Mouse (Mus musculus) stomach, embryonic 15.5 days (tissue): ENCODE measurements at regions not wholly inside any gene's neighbourhood (a gene's known extent, or its start where the extent isn't known, plus 50 kb on each side); places are given as distances from the start of the nearest gene placed in this dataset.
"Not testable (repeated sequence)": the region's sequence is repeated elsewhere in the genome, so short reads cannot be mapped to it uniquely, and the experiment has no call there.

Experiments
- ATAC-seq: fragments of 200-750 bp; cut with Nextera tagmentation; 2 replicates; pipeline ENCODE4 v1.8.0; 2017; ENCODE audit warnings: low read depth, moderate number of reproducible peaks, moderate TSS enrichment; ENCODE audit not compliant: insufficient read depth, low FRiP score
- H3K27ac ChIP-seq: fragments of 300-500 bp; sonication (generic); 2 replicates; pipeline ENCODE4 v1.5.1; 2015; ENCODE audit warnings: mild to moderate bottlenecking, inconsistent platforms
- H3K27me3 ChIP-seq: fragments of 300-500 bp; sonication (generic); replicated peaks from 2 replicates; pipeline ENCODE4 v1.6.1; 2015; ENCODE audit warnings: inconsistent platforms
- H3K36me3 ChIP-seq: fragments of 300-500 bp; sonication (generic); 2 replicates; pipeline ENCODE4 v1.6.1; 2015; ENCODE audit warnings: inconsistent platforms
- H3K4me1 ChIP-seq: fragments of 300-500 bp; sonication (generic); 2 replicates; pipeline ENCODE4 v1.6.1; 2015; ENCODE audit warnings: inconsistent platforms
- H3K4me2 ChIP-seq: fragments of 300-500 bp; sonication (generic); 2 replicates; pipeline ENCODE4 v1.6.1; 2015; ENCODE audit warnings: mild to moderate bottlenecking, inconsistent platforms
- H3K4me3 ChIP-seq: fragments of 300-500 bp; sonication (generic); replicated peaks from 2 replicates; pipeline ENCODE4 v1.5.1; 2015; ENCODE audit warnings: inconsistent platforms
- H3K9ac ChIP-seq: fragments of 300-500 bp; sonication (generic); 2 replicates; pipeline ENCODE4 v1.6.1; 2015; ENCODE audit warnings: inconsistent platforms
- H3K9me3 ChIP-seq: fragments of 300-500 bp; sonication (generic); 2 replicates; pipeline ENCODE4 v1.6.1; 2016; ENCODE audit warnings: inconsistent platforms
- WGBS: fragments of 180-500 bp; shearing (Covaris S2); methylation state at CpG from one replicate; pipeline ENCODE4 v1.1.7; 2015; 5-methylcytosine and 5-hydroxymethylcytosine counted together

DNA sequence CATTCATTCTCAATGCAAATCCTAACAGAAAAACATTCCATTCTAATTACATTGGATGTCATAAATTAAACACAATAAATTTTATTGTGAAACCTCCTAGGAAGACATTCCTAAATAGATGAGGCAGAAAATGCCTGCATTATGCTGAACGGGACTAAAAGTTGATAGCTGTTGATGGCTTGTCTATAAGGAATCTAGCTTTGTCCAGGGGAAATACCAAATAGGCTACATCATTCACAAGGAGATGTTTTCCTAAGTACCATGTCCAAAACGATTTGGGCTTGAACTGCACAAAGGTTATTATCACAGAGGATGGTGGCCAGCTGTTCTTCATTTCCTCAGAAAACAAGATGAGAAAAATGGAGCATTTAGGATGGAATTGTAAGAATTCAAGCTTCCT, 494.5 kb upstream of the Gm9747 start:
- Histone ChIP-seq H3K9me3 (no peaks in the 10 kb centered on the region), H3K27me3 (no peaks in the 10 kb centered on the region), H3K4me3 (no peak overlapping the region), H3K4me2 (no peak overlapping the region), H3K4me1 (no peaks in the 10 kb centered on the region; the same call in 1 of the 2 replicates), H3K9ac (no peak overlapping the region), H3K27ac (no peak overlapping the region), H3K36me3 (no peaks in the 10 kb centered on the region)
- 28% methylated on average over 2 of the region's 2 CpGs for WGBS
- ATAC-seq: no peak

DNA sequence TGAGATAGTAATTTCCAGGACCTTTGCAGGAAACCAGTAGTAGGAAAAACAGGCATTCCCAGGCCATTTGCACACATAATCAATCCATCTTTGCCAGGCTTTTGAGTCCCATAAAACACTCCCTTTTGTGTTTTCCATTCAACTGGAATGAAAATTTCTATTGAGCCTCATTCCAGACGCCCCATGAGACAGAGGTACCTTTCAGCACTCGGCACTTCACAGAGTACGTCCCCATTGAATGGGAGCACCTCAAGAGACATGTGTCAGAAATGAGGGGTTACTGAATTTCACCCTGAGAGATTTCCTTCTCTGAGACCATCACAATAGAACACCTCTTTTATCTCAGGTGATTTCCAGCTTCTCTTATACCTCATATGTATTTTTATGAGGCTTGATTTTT, 493.5 kb upstream of the Gm9747 start:
- WGBS: 83% methylated on average over 3 of the region's 3 CpGs
- no peak for ATAC-seq
- no peak overlapping the region for H3K4me2 ChIP-seq
- H3K9me3 ChIP-seq: no peaks in the 10 kb centered on the region
- H3K27me3 ChIP-seq: no peaks in the 10 kb centered on the region
- H3K27ac ChIP-seq: no peak overlapping the region
- no peak overlapping the region for H3K4me3 ChIP-seq
- H3K4me1 ChIP-seq: no peaks in the 10 kb centered on the region; the same call in 1 of the 2 replicates
- H3K36me3 ChIP-seq: no peaks in the 10 kb centered on the region
- H3K9ac ChIP-seq: no peak overlapping the region

DNA sequence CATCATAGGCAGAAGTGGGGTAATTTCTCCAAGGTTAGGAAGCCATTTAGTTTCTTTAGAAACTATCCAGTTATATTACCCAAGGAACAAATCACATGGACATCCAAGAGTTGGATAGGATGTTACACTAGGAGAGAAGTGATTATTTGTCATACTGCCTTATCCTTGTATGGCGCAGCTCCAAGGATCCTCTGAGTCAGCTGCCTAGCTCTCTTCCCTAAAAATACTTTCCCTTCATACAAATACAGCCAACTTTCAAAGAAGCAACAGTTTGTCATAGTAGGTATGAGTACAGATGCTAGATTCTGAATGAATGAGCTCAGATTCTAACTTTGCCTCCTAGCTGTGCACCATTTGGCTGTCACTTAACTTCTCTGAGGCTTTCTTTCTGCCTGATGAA, 492.9 kb upstream of the Gm9747 start:
- H3K4me1 ChIP-seq: no peaks in the 10 kb centered on the region; the same call in 1 of the 2 replicates
- ATAC-seq: no peak
- WGBS: 85% methylated on average over 1 of the region's 1 CpGs
- H3K27me3 ChIP-seq: no peaks in the 10 kb centered on the region
- no peak overlapping the region for H3K4me3 ChIP-seq
- H3K9ac ChIP-seq: no peak overlapping the region
- no peaks in the 10 kb centered on the region for H3K9me3 ChIP-seq
- no peak overlapping the region for H3K27ac ChIP-seq
- no peaks in the 10 kb centered on the region for H3K36me3 ChIP-seq
- H3K4me2 ChIP-seq: no peak overlapping the region

DNA sequence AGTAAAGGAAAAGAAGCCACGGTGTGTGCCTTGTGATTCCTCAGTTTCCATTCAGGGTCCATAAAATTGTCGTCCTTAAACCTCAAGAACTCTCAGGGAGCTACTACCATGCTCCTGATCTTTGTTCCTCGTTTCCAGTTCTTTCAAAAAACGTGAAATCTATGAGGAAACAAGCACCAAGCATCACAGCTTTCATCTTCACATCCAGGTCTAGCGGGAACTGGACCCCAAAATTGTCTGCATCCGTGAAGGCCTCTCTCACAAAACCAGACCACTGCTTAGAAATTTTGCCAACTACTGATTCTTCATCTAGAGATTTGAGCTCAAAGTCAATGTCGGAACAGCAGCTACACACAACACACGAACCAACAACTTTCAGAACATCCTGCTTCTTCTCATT, 491.0 kb upstream of the Gm9747 start:
- H3K4me3 ChIP-seq, ATAC-seq, H3K36me3 ChIP-seq, H3K9me3 ChIP-seq, H3K4me2 ChIP-seq, H3K27ac ChIP-seq, H3K27me3 ChIP-seq, H3K9ac ChIP-seq, H3K4me1 ChIP-seq: not testable (repeated sequence)
- 91% methylated on average over 8 of the region's 8 CpGs for WGBS

DNA sequence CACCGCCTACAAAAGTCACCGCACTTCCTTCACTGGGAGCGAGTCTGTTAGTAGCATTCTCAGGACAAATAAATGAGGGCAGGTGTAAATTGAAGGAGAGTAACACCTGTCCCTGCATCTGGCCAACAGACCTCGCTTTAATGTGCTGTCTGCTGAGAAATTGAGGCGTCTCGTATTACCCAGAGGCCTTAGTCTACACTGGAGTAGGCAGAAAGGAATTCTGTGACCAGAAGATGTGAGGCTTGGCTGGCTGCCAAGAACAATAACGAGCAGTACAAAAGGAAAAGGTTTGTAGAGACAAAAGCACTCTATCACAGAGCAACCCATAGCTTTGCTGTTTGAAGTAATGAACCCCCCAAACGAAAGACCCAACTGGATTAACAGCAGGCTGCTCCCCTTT, 488.4 kb upstream of the Gm9747 start:
- Histone ChIP-seq H3K4me1 (no peaks in the 10 kb centered on the region; the same call in 1 of the 2 replicates), H3K27ac (no peak overlapping the region), H3K27me3 (no peaks in the 10 kb centered on the region), H3K4me2 (no peak overlapping the region), H3K36me3 (no peaks in the 10 kb centered on the region), H3K4me3 (no peak overlapping the region), H3K9me3 (no peaks in the 10 kb centered on the region), H3K9ac (no peak overlapping the region)
- 27% methylated on average over 8 of the region's 8 CpGs for WGBS
- peak; percentile 79 for ATAC-seq

DNA sequence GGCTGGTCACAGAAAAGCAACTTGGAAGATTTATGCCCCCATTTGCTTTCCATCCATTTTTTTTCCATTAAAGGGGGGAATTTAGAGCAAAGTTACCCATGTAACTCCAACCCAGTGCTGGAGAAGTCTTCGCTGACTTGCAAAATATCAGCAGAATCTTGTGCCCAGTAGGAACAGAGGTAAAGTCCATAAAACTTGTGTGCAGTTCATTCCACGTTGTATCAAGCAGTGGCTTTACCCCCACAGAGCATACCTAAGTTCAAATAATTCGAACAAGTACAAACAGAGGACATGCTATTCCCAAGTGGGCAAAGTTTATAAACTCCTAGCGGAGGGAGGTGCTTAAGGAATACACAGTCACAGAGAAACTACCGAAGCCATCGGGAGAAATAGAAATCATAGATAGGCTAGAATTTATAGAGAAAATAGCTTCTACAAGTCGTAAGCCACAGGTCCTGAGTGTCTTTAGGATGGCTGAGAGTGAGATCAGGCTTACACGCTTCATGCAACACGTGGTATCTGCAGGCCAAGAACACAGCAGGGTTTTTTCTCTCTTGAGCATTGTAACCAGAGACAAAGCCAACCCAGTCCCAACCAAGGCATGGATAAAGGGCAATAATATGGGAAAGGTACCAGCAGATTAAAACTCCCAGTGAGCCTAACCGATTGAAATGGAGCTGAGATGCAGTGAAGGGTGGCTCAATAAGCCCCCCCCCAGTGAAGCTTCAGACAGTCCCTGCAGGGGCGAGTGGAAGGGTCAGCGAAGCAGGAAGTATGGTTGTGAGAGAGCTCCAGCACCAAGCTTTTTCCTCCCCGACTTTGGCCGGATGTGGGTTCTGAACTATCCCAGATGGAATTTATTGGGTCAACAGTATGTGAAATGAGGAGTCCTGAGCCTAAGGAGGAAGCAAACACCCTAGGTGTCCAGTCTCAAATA, 487.6 kb upstream of the Gm9747 start:
- H3K4me1 ChIP-seq: no peaks in the 10 kb centered on the region
- no peak overlapping the region for H3K4me2 ChIP-seq
- H3K27ac ChIP-seq: no peak overlapping the region
- H3K27me3 ChIP-seq: no peaks in the 10 kb centered on the region
- no peaks in the 10 kb centered on the region for H3K36me3 ChIP-seq
- H3K9me3 ChIP-seq: no peaks in the 10 kb centered on the region
- no peak overlapping the region for H3K4me3 ChIP-seq
- no peak overlapping the region for H3K9ac ChIP-seq
- ATAC-seq: no peak
- 79% methylated on average over 14 of the region's 14 CpGs for WGBS

DNA sequence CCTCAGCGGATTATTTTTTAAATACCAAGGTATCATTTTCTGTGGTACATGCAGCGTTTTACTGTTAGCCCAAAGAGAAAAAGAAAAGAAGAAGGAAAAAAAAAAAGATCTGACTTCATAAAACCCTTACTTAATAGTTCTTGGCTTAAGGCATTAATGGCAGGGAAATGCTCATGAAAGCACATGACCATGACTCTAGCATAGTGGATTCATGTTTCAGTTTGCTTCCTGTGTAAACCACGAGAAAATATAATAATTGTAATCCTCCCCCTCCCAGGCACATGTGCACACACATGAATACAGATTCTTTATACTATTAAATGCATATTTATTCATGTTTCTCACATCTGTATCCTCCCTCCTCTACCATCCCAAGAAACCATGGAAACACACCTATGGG, 486.9 kb upstream of the Gm9747 start:
- Histone ChIP-seq H3K4me3 (no peak overlapping the region), H3K27ac (no peak overlapping the region), H3K36me3 (no peaks in the 10 kb centered on the region), H3K4me1 (no peaks in the 10 kb centered on the region), H3K9ac (no peak overlapping the region), H3K9me3 (no peaks in the 10 kb centered on the region), H3K4me2 (no peak overlapping the region), H3K27me3 (no peaks in the 10 kb centered on the region)
- ATAC-seq: no peak
- WGBS: 81% methylated on average over 3 of the region's 3 CpGs

DNA sequence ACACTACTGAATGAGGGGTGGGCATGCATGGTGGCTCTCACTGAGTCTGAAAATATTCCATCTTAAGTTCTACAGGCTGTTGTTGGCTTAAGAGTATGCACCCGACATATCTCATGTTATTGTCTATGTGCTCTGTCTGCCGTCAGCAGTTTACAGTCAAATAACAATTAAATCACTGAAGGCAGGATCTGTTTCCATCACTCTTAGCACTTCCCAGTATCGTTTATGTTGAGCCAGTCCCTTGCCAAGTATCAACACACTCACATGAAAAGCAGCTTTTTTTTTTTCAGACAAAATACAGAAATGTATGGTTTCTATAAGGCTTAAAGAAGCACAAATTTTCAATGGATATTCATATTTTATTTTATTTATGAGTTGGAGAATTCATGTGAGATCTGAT, 485.9 kb upstream of the Gm9747 start:
- 51% methylated on average over 3 of the region's 3 CpGs for WGBS
- no peaks in the 10 kb centered on the region for H3K9me3 ChIP-seq
- ATAC-seq: no peak
- no peaks in the 10 kb centered on the region for H3K27me3 ChIP-seq
- no peak overlapping the region for H3K27ac ChIP-seq
- H3K4me3 ChIP-seq: no peak overlapping the region
- H3K4me1 ChIP-seq: no peaks in the 10 kb centered on the region
- H3K9ac ChIP-seq: no peak overlapping the region
- H3K4me2 ChIP-seq: no peak overlapping the region
- no peaks in the 10 kb centered on the region for H3K36me3 ChIP-seq

DNA sequence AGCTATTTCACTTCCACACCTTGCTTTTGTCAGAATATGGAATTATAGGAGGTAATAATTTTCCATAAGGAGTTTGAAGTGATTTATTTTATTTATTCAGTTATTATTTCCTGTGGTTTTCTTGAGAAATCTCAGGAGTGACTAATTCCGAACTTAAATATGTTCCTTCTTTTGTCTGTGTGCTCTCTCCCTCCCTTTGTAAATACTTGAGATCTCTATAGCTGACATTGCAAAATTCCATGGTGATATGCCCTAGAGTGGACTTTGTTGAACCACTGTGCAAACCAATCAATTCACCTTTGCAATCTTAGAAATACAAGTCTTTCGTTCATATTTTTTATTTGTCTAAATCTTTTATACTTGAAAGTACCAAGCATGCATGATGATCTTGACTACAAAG, 478.8 kb upstream of the Gm9747 start:
- peak; percentile 68; the same call in 1 of the 2 replicates for ATAC-seq
- no peak overlapping the region for H3K9ac ChIP-seq

DNA sequence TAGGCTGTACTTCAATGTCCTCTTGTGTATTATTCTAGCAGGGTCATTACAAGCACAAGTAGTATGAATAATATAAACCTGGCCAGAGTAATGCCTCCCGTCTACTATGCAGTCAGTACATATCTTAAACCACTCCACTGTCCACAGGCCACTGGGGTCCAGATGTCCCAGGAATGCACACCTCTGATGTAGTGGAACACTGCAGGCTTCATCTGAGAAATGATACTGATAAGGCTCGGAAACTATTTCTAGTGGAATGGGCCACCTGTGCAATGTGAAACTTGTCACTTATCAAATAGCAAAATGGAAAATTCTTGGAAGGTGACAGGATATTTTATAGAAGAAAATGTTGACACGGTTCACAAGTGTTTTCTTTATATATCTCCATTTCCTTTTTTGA, 477.6 kb upstream of the Gm9747 start:
- 55% methylated on average over 3 of the region's 3 CpGs for WGBS
- ATAC-seq: no peak
- Histone ChIP-seq H3K9me3 (no peaks in the 10 kb centered on the region), H3K36me3 (no peaks in the 10 kb centered on the region), H3K4me2 (no peak overlapping the region), H3K9ac (no peak overlapping the region), H3K27ac (no peak overlapping the region), H3K4me3 (no peak overlapping the region), H3K27me3 (no peaks in the 10 kb centered on the region), H3K4me1 (no peaks in the 10 kb centered on the region)

More for the DNA sequence above, 478.8 kb upstream of the Gm9747 start:
- 66% methylated on average over 2 of the region's 2 CpGs for WGBS
- no peaks in the 10 kb centered on the region for H3K36me3 ChIP-seq
- no peak overlapping the region for H3K4me2 ChIP-seq
- H3K4me3 ChIP-seq: no peak overlapping the region
- no peaks in the 10 kb centered on the region for H3K4me1 ChIP-seq
- no peaks in the 10 kb centered on the region for H3K9me3 ChIP-seq
- H3K27ac ChIP-seq: no peak overlapping the region
- no peaks in the 10 kb centered on the region for H3K27me3 ChIP-seq

DNA sequence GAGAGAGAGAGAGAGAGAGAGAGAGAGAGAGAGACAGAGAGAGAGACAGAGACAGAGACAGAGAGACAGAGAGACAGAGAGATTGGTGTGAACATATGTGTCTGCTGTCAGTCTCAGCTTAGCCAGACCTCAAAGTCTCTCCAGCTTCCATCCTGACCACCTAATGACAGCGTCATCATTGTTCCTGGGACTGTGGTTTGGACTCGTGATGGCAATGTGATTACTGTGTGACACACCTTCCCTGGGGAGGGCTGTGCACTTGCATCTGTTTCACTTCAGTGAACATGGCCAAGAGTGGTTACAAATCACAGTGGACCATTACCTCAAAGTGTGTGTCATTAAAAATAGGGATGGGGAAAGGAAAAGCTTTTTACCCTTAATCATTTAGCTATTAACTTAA, 477.2 kb upstream of the Gm9747 start:
- no peak overlapping the region for H3K27ac ChIP-seq
- 67% methylated on average over 2 of the region's 2 CpGs for WGBS
- no peak overlapping the region for H3K4me3 ChIP-seq
- ATAC-seq: no peak
- no peaks in the 10 kb centered on the region for H3K36me3 ChIP-seq
- H3K9ac ChIP-seq: no peak overlapping the region
- H3K4me1 ChIP-seq: no peaks in the 10 kb centered on the region
- H3K27me3 ChIP-seq: no peaks in the 10 kb centered on the region
- no peak overlapping the region for H3K4me2 ChIP-seq
- H3K9me3 ChIP-seq: no peaks in the 10 kb centered on the region

DNA sequence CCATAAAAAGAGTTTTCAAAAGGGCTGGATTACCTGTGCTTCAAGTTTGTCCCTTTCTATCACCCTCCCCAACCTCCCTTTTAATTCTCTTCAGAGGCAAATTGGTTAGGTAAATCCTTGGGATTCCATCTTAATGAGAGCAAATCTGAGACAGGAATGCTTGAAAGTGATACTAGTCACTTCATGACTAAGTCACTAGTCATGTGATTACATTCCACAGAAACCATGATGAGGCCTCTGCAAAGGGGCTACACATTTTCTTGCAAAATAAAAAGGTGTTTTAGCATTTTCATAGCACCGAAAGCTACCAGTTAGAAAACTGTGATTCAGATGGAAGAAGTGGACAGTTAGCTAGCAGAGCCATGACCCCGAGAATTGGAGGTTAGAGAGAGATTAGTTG, 473.0 kb upstream of the Gm9747 start:
- Histone ChIP-seq H3K27me3 (no peaks in the 10 kb centered on the region), H3K4me1 (no peaks in the 10 kb centered on the region), H3K9ac (no peak overlapping the region), H3K27ac (no peak overlapping the region), H3K4me2 (no peak overlapping the region), H3K36me3 (no peaks in the 10 kb centered on the region), H3K9me3 (no peaks in the 10 kb centered on the region), H3K4me3 (no peak overlapping the region)
- WGBS: 81% methylated on average over 2 of the region's 2 CpGs
- no peak for ATAC-seq
